Mouse (Mus musculus): ENCODE results near the gene Copz2.

- no peak for TF ChIP-seq POLR2A (IDR thresholded peaks at IDR 0.05; ENCODE audit: borderline replicate concordance, extremely low read depth, insufficient read depth, insufficient read length, poor library complexity, severe bottlenecking)
- TF ChIP-seq CTCF (IDR thresholded peaks at IDR 0.05; ENCODE audit: borderline replicate concordance, extremely low read depth, insufficient read depth, insufficient read length), result no peak
Measured at GRCm38 (mm10) chr11:96822675-96823470, 26.8 kb upstream of the Copz2 start.

Data from brain, embryonic 14.5 days (tissue).